Mouse (Mus musculus) stomach, postnatal 0 days (tissue): Measurements from ENCODE around the gene P4hb. TPM values are rescaled to one million over a fixed set of nuclear protein-coding genes. Genes with fewer than 3 reads are reported as not detected.

ENCODE experiments used
- ATAC-seq: fragments of 200-750 bp; cut with Nextera tagmentation; 2 replicates; pipeline ENCODE4 v1.8.0; 2017; ENCODE audit not compliant: low FRiP score, low TSS enrichment
- DNase-seq: peaks from one replicate; pipeline ENCODE4 v3.0.0-alpha.2; 2016; ENCODE audit warnings: low spot score
- H3K27ac ChIP-seq: fragments of 300-500 bp; sonication (generic); replicated peaks from 2 replicates; pipeline ENCODE4 v1.5.1; 2014; ENCODE audit warnings: mild to moderate bottlenecking, control low read depth
- H3K27me3 ChIP-seq: fragments of 300-500 bp; sonication (generic); 2 replicates; pipeline ENCODE4 v1.6.1; 2014; ENCODE audit warnings: low read length; ENCODE audit not compliant: control insufficient read depth, insufficient read depth
- H3K36me3 ChIP-seq: fragments of 300-500 bp; sonication (generic); 2 replicates; pipeline ENCODE4 v1.6.1; 2014; ENCODE audit warnings: low read length, mixed read lengths; ENCODE audit not compliant: control insufficient read depth, insufficient read depth
- H3K4me1 ChIP-seq: fragments of 300-500 bp; sonication (generic); replicated peaks from 2 replicates; pipeline ENCODE4 v1.6.1; 2014; ENCODE audit warnings: antibody characterized with exemption; ENCODE audit not compliant: control insufficient read depth, insufficient read depth
- H3K4me2 ChIP-seq: fragments of 300-500 bp; sonication (generic); replicated peaks from 2 replicates; pipeline ENCODE4 v1.6.1; 2014; ENCODE audit warnings: low read depth, mild to moderate bottlenecking, control low read depth, moderate library complexity
- H3K4me3 ChIP-seq: fragments of 300-500 bp; sonication (generic); 2 replicates; pipeline ENCODE4 v1.5.1; 2014; ENCODE audit warnings: low read depth, low read length, control low read depth
- H3K9ac ChIP-seq: fragments of 300-500 bp; sonication (generic); 2 replicates; pipeline ENCODE4 v1.6.1; 2014; ENCODE audit warnings: mild to moderate bottlenecking, low read length, control low read depth, mixed read lengths
- H3K9me3 ChIP-seq: fragments of 300-500 bp; sonication (generic); 2 replicates; pipeline ENCODE4 v1.6.1; 2016; ENCODE audit warnings: low read length; ENCODE audit not compliant: control insufficient read depth
- CTCF ChIP-seq: IDR thresholded peaks from 2 replicates; pipeline ENCODE4 v1.5.1; 2016; ENCODE audit warnings: antibody characterized with exemption, low read depth, mild to moderate bottlenecking, moderate library complexity
- EP300 ChIP-seq: optimal IDR thresholded peaks from 2 replicates; pipeline ENCODE3; 2016; ENCODE audit warnings: antibody characterized with exemption
- WGBS: fragments of 180-500 bp; shearing (Covaris S2); extraction: QIAGEN DNeasy Blood & Tissue Kit; methylation state at CpG from one replicate; pipeline ENCODE4 v1.1.7; 2014; 5-methylcytosine and 5-hydroxymethylcytosine counted together
- polyA plus RNA-seq: library from polyadenylated mRNA; unstranded; fragments of >200 nt; fragmentation: Nextera tagmentation; extraction: Ambion mirVana; gene quantifications from 2 replicates; pipeline ENCODE4 v1.2.1, GENCODE M21; 2015

P4hb gene
- polyA plus RNA-seq, 1 experiment from 2014 or later = 892 TPM

GRCm38 (mm10) chr11:120576365-120576981 lies 3.4 kb upstream of the P4hb start:
- H3K4me2 ChIP-seq = no peak overlapping the region
- H3K4me3 ChIP-seq = no peak overlapping the region
- no peak overlapping the region for H3K27ac ChIP-seq
- DNase-seq = peak; percentile 61
- TF ChIP-seq CTCF (no peak), EP300 (no peak)
- no peaks in the 10 kb centered on the region for H3K9me3 ChIP-seq
- peaks cover 8% of the 10 kb centered on the region for H3K4me1 ChIP-seq
- no peak for ATAC-seq
- peaks cover 19% of the 10 kb centered on the region for H3K36me3 ChIP-seq
- H3K27me3 ChIP-seq = no peaks in the 10 kb centered on the region
- H3K9ac ChIP-seq = no peak overlapping the region
- WGBS = 78% methylated on average over 3 of the region's 3 CpGs

- Histone ChIP-seq H3K9ac (no peak overlapping the region), H3K36me3 (peaks cover 19% of the 10 kb centered on the region), H3K4me3 (no peak overlapping the region), H3K4me2 (no peak overlapping the region), H3K27me3 (no peaks in the 10 kb centered on the region), H3K4me1 (peaks cover 8% of the 10 kb centered on the region), H3K27ac (no peak overlapping the region), H3K9me3 (no peaks in the 10 kb centered on the region)
- no peak for ATAC-seq
- DNase-seq = no peak
- TF ChIP-seq EP300 (no peak), CTCF (no peak)
Observed at GRCm38 (mm10) chr11:120575940-120576339, 2.9 kb upstream of the P4hb start.

GRCm38 (mm10) chr11:120575046-120575445 lies 2.0 kb upstream of the P4hb start:
- 78% methylated on average over 2 of the region's 2 CpGs for WGBS
- H3K9ac ChIP-seq = no peak overlapping the region
- H3K4me3 ChIP-seq = no peak overlapping the region
- H3K4me2 ChIP-seq = no peak overlapping the region
- TF ChIP-seq EP300 = no peak
- H3K4me1 ChIP-seq = peaks cover 5% of the 10 kb centered on the region
- H3K27ac ChIP-seq = no peak overlapping the region
- no peaks in the 10 kb centered on the region for H3K9me3 ChIP-seq
- peaks cover 19% of the 10 kb centered on the region for H3K36me3 ChIP-seq
- H3K27me3 ChIP-seq = no peaks in the 10 kb centered on the region
- ATAC-seq = no peak
- no peak for DNase-seq

DNA sequence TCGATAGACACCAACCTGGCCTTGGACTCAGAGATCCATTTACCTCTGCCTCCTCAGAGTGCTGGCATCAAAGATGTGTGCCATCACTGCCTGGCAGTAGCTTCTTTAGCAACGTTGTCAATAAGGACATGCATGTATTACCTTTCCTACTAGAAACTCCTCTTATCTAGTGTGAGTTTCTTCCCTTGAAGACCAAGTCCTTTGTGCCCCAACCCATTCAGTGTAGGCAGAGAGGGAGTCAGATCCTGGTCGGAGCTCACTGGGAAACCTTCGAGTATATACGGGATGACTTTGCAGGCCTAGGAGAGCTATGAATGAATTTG lies 1.2 kb upstream of the P4hb start:
- Histone ChIP-seq H3K36me3 (peaks cover 17% of the 10 kb centered on the region), H3K4me2 (peak overlapping the region; percentile 79), H3K9ac (peak overlapping the region; percentile 41; the same call in 1 of the 2 replicates), H3K4me3 (peak overlapping the region; percentile 98), H3K9me3 (no peaks in the 10 kb centered on the region), H3K27me3 (no peaks in the 10 kb centered on the region), H3K27ac (peak overlapping the region; percentile 45; the same call in 1 of the 2 replicates), H3K4me1 (peaks cover 4% of the 10 kb centered on the region; the same call in 1 of the 2 replicates)
- DNase-seq (no peak), ATAC-seq (no peak)
- WGBS = 26% methylated on average over 5 of the region's 5 CpGs
- TF ChIP-seq EP300 (no peak), CTCF (no peak)

- H3K4me2 ChIP-seq = peak overlapping the region; percentile 79
- no peaks in the 10 kb centered on the region for H3K27me3 ChIP-seq
- H3K4me3 ChIP-seq = peak overlapping the region; percentile 98
- no peak for DNase-seq
- no peak for TF ChIP-seq EP300
- TF ChIP-seq CTCF = no peak
- peak overlapping the region; percentile 81 for H3K9ac ChIP-seq
- WGBS = under 1% methylated on average over 23 of the region's 23 CpGs
- peak; percentile 5; the same call in 1 of the 2 replicates for ATAC-seq
- peaks cover 13% of the 10 kb centered on the region for H3K36me3 ChIP-seq
- peaks cover 4% of the 10 kb centered on the region; the same call in 1 of the 2 replicates for H3K4me1 ChIP-seq
- no peaks in the 10 kb centered on the region for H3K9me3 ChIP-seq
- peak overlapping the region; percentile 96 for H3K27ac ChIP-seq
Observed at GRCm38 (mm10) chr11:120573585-120574277, 678 bp upstream of the P4hb start.

DNA sequence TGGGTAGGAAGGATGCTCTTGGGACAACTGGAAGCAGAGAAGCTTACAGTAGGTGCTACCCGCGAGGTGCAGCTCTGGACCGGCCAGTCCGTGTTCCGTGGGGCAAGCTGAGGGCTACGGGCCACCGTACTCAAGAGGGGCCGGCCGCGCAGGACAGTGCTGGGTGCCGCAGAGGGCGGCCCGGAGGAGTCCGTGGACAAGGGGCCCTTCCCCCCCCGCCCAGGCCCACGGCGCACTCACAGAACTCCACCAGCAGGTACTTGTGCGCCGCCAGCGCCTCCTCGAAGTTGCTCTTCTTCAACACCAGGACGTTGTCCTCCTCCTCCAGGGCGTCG lies 669 bp downstream of the P4hb start:
- H3K4me2 ChIP-seq = peak overlapping the region; percentile 80
- H3K4me3 ChIP-seq = peak overlapping the region; percentile 98
- H3K27ac ChIP-seq = peak overlapping the region; percentile 96
- H3K9ac ChIP-seq = peak overlapping the region; percentile 96
- peaks cover 4% of the 10 kb centered on the region; the same call in 1 of the 2 replicates for H3K4me1 ChIP-seq
- TF ChIP-seq EP300 (no peak), CTCF (peak; percentile 15; the same call in 1 of the 2 replicates)
- DNase-seq (no peak), ATAC-seq (peak; percentile 23)
- peaks cover 15% of the 10 kb centered on the region for H3K36me3 ChIP-seq
- WGBS = under 1% methylated on average over 13 of the region's 24 CpGs
- no peaks in the 10 kb centered on the region for H3K9me3 ChIP-seq
- H3K27me3 ChIP-seq = no peaks in the 10 kb centered on the region
